Mouse (Mus musculus) G1E (cell line): Measurements from ENCODE around the gene BC049715.

Experiments
- CTCF ChIP-seq: IDR thresholded peaks from 2 replicates; pipeline ENCODE4 v1.5.1; 2012; ENCODE audit warnings: low read depth, low read length, inconsistent platforms, mixed read lengths
- GATA1 ChIP-seq: IDR thresholded peaks from 2 replicates; pipeline ENCODE4 v1.6.1; 2012; ENCODE audit warnings: borderline replicate concordance, low read length, inconsistent platforms, mixed read lengths
- GATA2 ChIP-seq: IDR thresholded peaks from 2 replicates; pipeline ENCODE4 v1.6.1; 2012; ENCODE audit warnings: low read depth, low read length, inconsistent platforms, borderline replicate concordance
- TAL1 ChIP-seq: conservative IDR thresholded peaks from 2 replicates; pipeline ENCODE4 v1.6.1; 2012; ENCODE audit warnings: low read depth, low read length, inconsistent platforms, mixed read lengths

DNA sequence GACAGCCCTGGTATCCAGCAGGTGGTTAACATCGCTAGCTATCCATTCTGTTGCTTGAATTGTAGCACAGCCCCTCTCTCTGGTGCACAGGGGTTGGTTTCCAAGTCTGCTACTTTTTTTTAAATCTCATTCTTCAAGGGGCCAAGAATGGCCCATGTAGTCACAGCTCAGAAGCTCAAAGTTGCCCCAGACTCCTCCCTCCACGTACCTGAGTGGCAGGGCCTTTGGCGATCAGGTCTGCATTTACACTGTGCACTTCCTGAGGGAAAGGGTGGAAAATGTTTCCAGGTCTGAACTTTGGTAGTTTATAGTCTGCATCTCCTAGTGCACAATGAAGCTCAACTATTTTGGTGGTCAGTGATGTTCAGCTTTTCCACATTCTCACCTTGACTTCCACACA is 19.8 kb downstream of the BC049715 start:
- TF ChIP-seq CTCF (no peak), GATA2 (no peak), TAL1 (no peak), GATA1 (no peak)
